Mouse (Mus musculus) embryonic facial prominence, embryonic 14.5 days (tissue): ENCODE results near the gene C2cd4a. TPM values are rescaled to one million over a fixed set of nuclear protein-coding genes. Genes with fewer than 3 reads are reported as not detected.

Experiments used
- ATAC-seq: fragments of 200-750 bp; cut with Nextera tagmentation; 2 replicates; pipeline ENCODE4 v1.8.0; 2017; ENCODE audit warnings: low read depth, moderate number of reproducible peaks, moderate TSS enrichment
- DNase-seq: peaks from one replicate; pipeline ENCODE4 v3.0.0-alpha.2; 2015; ENCODE audit warnings: low spot score
- H3K27ac ChIP-seq: fragments of 300-500 bp; sonication (generic); replicated peaks from 2 replicates; pipeline ENCODE4 v1.5.1; 2014; ENCODE audit warnings: low read depth, mild to moderate bottlenecking, low read length, moderate library complexity
- H3K27me3 ChIP-seq: fragments of 300-500 bp; sonication (generic); replicated peaks from 2 replicates; pipeline ENCODE4 v1.6.1; 2014; ENCODE audit warnings: low read length; ENCODE audit not compliant: control insufficient read depth, insufficient read depth
- H3K36me3 ChIP-seq: fragments of 300-500 bp; sonication (generic); 2 replicates; pipeline ENCODE4 v1.6.1; 2014; ENCODE audit warnings: low read length, mixed read lengths; ENCODE audit not compliant: control insufficient read depth, insufficient read depth
- H3K4me1 ChIP-seq: fragments of 300-500 bp; sonication (generic); 2 replicates; pipeline ENCODE4 v1.6.1; 2014; ENCODE audit warnings: antibody characterized with exemption, low read length; ENCODE audit not compliant: control insufficient read depth, insufficient read depth
- H3K4me2 ChIP-seq: fragments of 300-500 bp; sonication (generic); 2 replicates; pipeline ENCODE4 v1.6.1; 2014; ENCODE audit warnings: low read depth, mild to moderate bottlenecking, low read length, moderate library complexity, mixed read lengths
- H3K4me3 ChIP-seq: fragments of 300-500 bp; sonication (generic); 2 replicates; pipeline ENCODE4 v1.5.1; 2014; ENCODE audit warnings: low read depth, mild to moderate bottlenecking, low read length
- H3K9ac ChIP-seq: fragments of 300-500 bp; sonication (generic); 2 replicates; pipeline ENCODE4 v1.6.1; 2014; ENCODE audit warnings: low read depth, mild to moderate bottlenecking, low read length, moderate library complexity, mixed read lengths
- H3K9me3 ChIP-seq: fragments of 300-500 bp; sonication (generic); 2 replicates; pipeline ENCODE4 v1.6.1; 2016; ENCODE audit warnings: low read length; ENCODE audit not compliant: control insufficient read depth
- WGBS: fragments of 180-500 bp; shearing (Covaris S2); extraction: QIAGEN DNeasy Blood & Tissue Kit; methylation state at CpG from one replicate; pipeline ENCODE4 v1.1.7; 2014; 5-methylcytosine and 5-hydroxymethylcytosine counted together
- polyA plus RNA-seq: library from polyadenylated mRNA; unstranded; fragments of >200 nt; fragmentation: Nextera tagmentation; extraction: Ambion mirVana; gene quantifications from 2 replicates; pipeline ENCODE4 v1.2.1, GENCODE M21; 2014

Gene C2cd4a
- polyA plus RNA-seq, 1 experiment from 2014 or later: 0.28 TPM

GRCm38 (mm10) chr9:67845012-67845411 is 12.9 kb upstream of the C2cd4a start:
- ATAC-seq: no peak

GRCm38 (mm10) chr9:67842797-67843196 is 10.7 kb upstream of the C2cd4a start:
- H3K36me3 ChIP-seq: no peaks in the 10 kb centered on the region
- peaks cover 9% of the 10 kb centered on the region for H3K4me1 ChIP-seq
- WGBS: 60% methylated on average over 5 of the region's 5 CpGs
- DNase-seq: no peak
- no peak overlapping the region for H3K4me2 ChIP-seq
- H3K27ac ChIP-seq: no peak overlapping the region
- ATAC-seq: no peak
- H3K9ac ChIP-seq: no peak overlapping the region
- no peaks in the 10 kb centered on the region for H3K27me3 ChIP-seq
- H3K9me3 ChIP-seq: no peaks in the 10 kb centered on the region
- H3K4me3 ChIP-seq: no peak overlapping the region

More at GRCm38 (mm10) chr9:67845012-67845411, 12.9 kb upstream of the C2cd4a start:
- no peak for DNase-seq
- no peaks in the 10 kb centered on the region for H3K36me3 ChIP-seq
- no peaks in the 10 kb centered on the region for H3K27me3 ChIP-seq
- H3K4me3 ChIP-seq: no peak overlapping the region
- WGBS: 70% methylated on average over 4 of the region's 4 CpGs
- H3K27ac ChIP-seq: no peak overlapping the region
- peaks cover 6% of the 10 kb centered on the region; the same call in 1 of the 2 replicates for H3K4me1 ChIP-seq
- no peak overlapping the region for H3K9ac ChIP-seq
- H3K4me2 ChIP-seq: no peak overlapping the region
- H3K9me3 ChIP-seq: no peaks in the 10 kb centered on the region

- H3K4me3 ChIP-seq: peak within 1 kb of the TSS; percentile 73
- DNase-seq (peak; percentile 90), ATAC-seq (peak; percentile 98)
- peak within 1 kb of the TSS; percentile 75 for H3K9ac ChIP-seq
- H3K27me3 ChIP-seq: no peaks in the 10 kb centered on the region
- H3K36me3 ChIP-seq: no peaks in the 10 kb centered on the region
- H3K4me2 ChIP-seq: peak within 1 kb of the TSS; percentile 85
- peaks cover 9% of the 10 kb centered on the region for H3K4me1 ChIP-seq
- no peaks in the 10 kb centered on the region for H3K9me3 ChIP-seq
- H3K27ac ChIP-seq: peak within 1 kb of the TSS; percentile 55
- WGBS: under 1% methylated on average over 45 of the region's 53 CpGs
Observed at GRCm38 (mm10) chr9:67839981-67840859, 8.1 kb upstream of the C2cd4a start, which contains the start of gene Vps13c. Vps13c (plus strand) TSS chr9:67840396.

- 66% methylated on average over 2 of the region's 2 CpGs for WGBS
- ATAC-seq (no peak), DNase-seq (no peak)
- H3K4me2 ChIP-seq: no peak overlapping the region
- H3K4me3 ChIP-seq: no peak overlapping the region
- no peaks in the 10 kb centered on the region for H3K9me3 ChIP-seq
- H3K27me3 ChIP-seq: peaks cover 7% of the 10 kb centered on the region; the same call in 1 of the 2 replicates
- peaks cover 9% of the 10 kb centered on the region for H3K4me1 ChIP-seq
- no peak overlapping the region for H3K9ac ChIP-seq
- no peaks in the 10 kb centered on the region for H3K36me3 ChIP-seq
- H3K27ac ChIP-seq: no peak overlapping the region
Observed at GRCm38 (mm10) chr9:67837311-67837710, 5.2 kb upstream of the C2cd4a start.

GRCm38 (mm10) chr9:67834535-67834934 is 2.4 kb upstream of the C2cd4a start:
- no peak overlapping the region for H3K4me2 ChIP-seq
- 67% methylated on average over 5 of the region's 5 CpGs for WGBS
- no peaks in the 10 kb centered on the region for H3K36me3 ChIP-seq
- no peak overlapping the region for H3K4me3 ChIP-seq
- H3K4me1 ChIP-seq: peaks cover 5% of the 10 kb centered on the region; the same call in 1 of the 2 replicates
- H3K9me3 ChIP-seq: no peaks in the 10 kb centered on the region
- H3K9ac ChIP-seq: no peak overlapping the region
- DNase-seq (no peak), ATAC-seq (no peak)
- peaks cover 30% of the 10 kb centered on the region for H3K27me3 ChIP-seq
- H3K27ac ChIP-seq: no peak overlapping the region

GRCm38 (mm10) chr9:67831359-67832045 is 628 bp downstream of the C2cd4a start:
- Histone ChIP-seq H3K9me3 (no peaks in the 10 kb centered on the region), H3K27me3 (peaks cover 38% of the 10 kb centered on the region), H3K4me2 (peak overlapping the region; percentile 91), H3K27ac (peak overlapping the region; percentile 6; the same call in 1 of the 2 replicates), H3K9ac (peak overlapping the region; percentile 63), H3K36me3 (no peaks in the 10 kb centered on the region), H3K4me3 (peak overlapping the region; percentile 55), H3K4me1 (peaks cover 5% of the 10 kb centered on the region; the same call in 1 of the 2 replicates)
- DNase-seq (peak; percentile 38), ATAC-seq (peak; percentile 61)
- 2% methylated on average over 18 of the region's 57 CpGs for WGBS

- Histone ChIP-seq H3K9me3 (no peaks in the 10 kb centered on the region), H3K4me3 (peak overlapping the region; percentile 55), H3K9ac (peak overlapping the region; percentile 63), H3K27ac (peak overlapping the region; percentile 6; the same call in 1 of the 2 replicates), H3K4me1 (peaks cover 5% of the 10 kb centered on the region; the same call in 1 of the 2 replicates), H3K27me3 (peaks cover 38% of the 10 kb centered on the region), H3K4me2 (peak overlapping the region; percentile 91), H3K36me3 (no peaks in the 10 kb centered on the region)
- WGBS: 5% methylated on average over 38 of the region's 84 CpGs
- DNase-seq (peak; percentile 51), ATAC-seq (peak; percentile 92)
Observed at GRCm38 (mm10) chr9:67830411-67831358, 1.4 kb downstream of the C2cd4a start.

- DNase-seq (peak; percentile 69), ATAC-seq (no peak)
- Histone ChIP-seq H3K9me3 (0 out of 2 replicates have a peak, but pooled peaks cover 3% of the 10 kb centered on the region), H3K9ac (no peak overlapping the region), H3K27ac (no peak overlapping the region), H3K4me1 (peaks cover 5% of the 10 kb centered on the region; the same call in 1 of the 2 replicates), H3K4me3 (no peak overlapping the region), H3K4me2 (no peak overlapping the region), H3K36me3 (no peaks in the 10 kb centered on the region), H3K27me3 (peaks cover 38% of the 10 kb centered on the region)
- 6% methylated on average over 3 of the region's 3 CpGs for WGBS
Observed at GRCm38 (mm10) chr9:67828182-67828581, 3.9 kb downstream of the C2cd4a start.
